Mouse (Mus musculus) hindbrain, embryonic 11.5 days (tissue): ENCODE measurements around the gene Scfd2. TPM values are rescaled to one million over a fixed set of nuclear protein-coding genes. Genes with fewer than 3 reads are reported as not detected.
A peak's percentile ranks its signal among the peaks of the same experiment; 100 is the strongest.

Experiments used
- ATAC-seq: fragments of 200-750 bp; cut with Nextera tagmentation; 2 replicates; pipeline ENCODE4 v1.8.0; 2017; ENCODE audit warnings: mild to moderate bottlenecking, moderate TSS enrichment, moderate library complexity; ENCODE audit not compliant: low FRiP score
- DNase-seq: peaks from one replicate; pipeline ENCODE4 v3.0.0-alpha.2; 2015; ENCODE audit warnings: low spot score
- H3K27ac ChIP-seq: fragments of 300-500 bp; sonication (generic); 2 replicates; pipeline ENCODE4 v1.5.1; 2014; ENCODE audit warnings: mild to moderate bottlenecking, low read depth, low read length
- H3K27me3 ChIP-seq: fragments of 300-500 bp; sonication (generic); 2 replicates; pipeline ENCODE4 v1.6.1; 2014; ENCODE audit warnings: mild to moderate bottlenecking, low read length, moderate library complexity, mixed read lengths; ENCODE audit not compliant: control insufficient read depth, insufficient read depth
- H3K36me3 ChIP-seq: fragments of 300-500 bp; sonication (generic); 2 replicates; pipeline ENCODE4 v1.6.1; 2014; ENCODE audit warnings: mild to moderate bottlenecking, low read length, moderate library complexity, mixed read lengths; ENCODE audit not compliant: control insufficient read depth, insufficient read depth
- H3K4me1 ChIP-seq: fragments of 300-500 bp; sonication (generic); replicated peaks from 2 replicates; pipeline ENCODE4 v1.6.1; 2014; ENCODE audit warnings: low read length, mixed read lengths; ENCODE audit not compliant: control insufficient read depth, insufficient read depth
- H3K4me2 ChIP-seq: fragments of 300-500 bp; sonication (generic); replicated peaks from 2 replicates; pipeline ENCODE4 v1.6.1; 2014; ENCODE audit warnings: mild to moderate bottlenecking, low read depth, low read length
- H3K4me3 ChIP-seq: fragments of 300-500 bp; sonication (generic); 2 replicates; pipeline ENCODE4 v1.5.1; 2014; ENCODE audit warnings: low read depth, low read length
- H3K9ac ChIP-seq: fragments of 300-500 bp; sonication (generic); 2 replicates; pipeline ENCODE4 v1.6.1; 2014; ENCODE audit warnings: low read depth, low read length
- H3K9me3 ChIP-seq: fragments of 300-500 bp; sonication (generic); 2 replicates; pipeline ENCODE4 v1.6.1; 2016; ENCODE audit warnings: low read length; ENCODE audit not compliant: control insufficient read depth
- WGBS: fragments of 180-500 bp; shearing (Covaris S2); extraction: QIAGEN DNeasy Blood & Tissue Kit; methylation state at CpG from one replicate; pipeline ENCODE4 v1.1.7; 2014; 5-methylcytosine and 5-hydroxymethylcytosine counted together
- polyA plus RNA-seq: library from polyadenylated mRNA; unstranded; fragments of >200 nt; fragmentation: Nextera tagmentation; extraction: Ambion mirVana; gene quantifications from 2 replicates; pipeline ENCODE4 v1.2.1, GENCODE M21; 2014

The Scfd2 gene
- polyA plus RNA-seq, 1 experiment from 2014 or later = 17.2 TPM

GRCm38 (mm10) chr5:74265151-74265550 lies 266.4 kb downstream of the Scfd2 start:
- Histone ChIP-seq H3K9ac (no peak overlapping the region), H3K27ac (no peak overlapping the region)
- 46% methylated on average over 6 of the region's 6 CpGs for WGBS

GRCm38 (mm10) chr5:74264541-74264940 lies 267.0 kb downstream of the Scfd2 start:
- ATAC-seq (no peak), DNase-seq (no peak)
- Histone ChIP-seq H3K36me3 (no peaks in the 10 kb centered on the region), H3K27ac (no peak overlapping the region), H3K4me2 (no peak overlapping the region), H3K9ac (no peak overlapping the region), H3K4me1 (peaks cover 7% of the 10 kb centered on the region), H3K4me3 (no peak overlapping the region), H3K27me3 (no peaks in the 10 kb centered on the region), H3K9me3 (no peaks in the 10 kb centered on the region)
- 81% methylated on average over 4 of the region's 4 CpGs for WGBS

More at GRCm38 (mm10) chr5:74265151-74265550, 266.4 kb downstream of the Scfd2 start:
- no peaks in the 10 kb centered on the region for H3K36me3 ChIP-seq
- H3K27me3 ChIP-seq = no peaks in the 10 kb centered on the region
- H3K4me1 ChIP-seq = peaks cover 7% of the 10 kb centered on the region
- H3K9me3 ChIP-seq = no peaks in the 10 kb centered on the region
- H3K4me3 ChIP-seq = no peak overlapping the region
- no peak for DNase-seq
- H3K4me2 ChIP-seq = no peak overlapping the region
- ATAC-seq = no peak

- 0 out of 2 replicates have a peak overlapping the region, but pooled peaks have one; percentile 3 for H3K27ac ChIP-seq
- no peak overlapping the region for H3K4me2 ChIP-seq
- DNase-seq (no peak), ATAC-seq (no peak)
- no peaks in the 10 kb centered on the region for H3K9me3 ChIP-seq
- H3K9ac ChIP-seq = no peak overlapping the region
- H3K27me3 ChIP-seq = no peaks in the 10 kb centered on the region
- WGBS = 61% methylated on average over 6 of the region's 6 CpGs
- peaks cover 7% of the 10 kb centered on the region for H3K4me1 ChIP-seq
- H3K36me3 ChIP-seq = no peaks in the 10 kb centered on the region
- H3K4me3 ChIP-seq = no peak overlapping the region
Measured at GRCm38 (mm10) chr5:74261016-74261415, 270.5 kb downstream of the Scfd2 start.

GRCm38 (mm10) chr5:74260378-74260809 lies 271.2 kb downstream of the Scfd2 start:
- 46% methylated on average over 9 of the region's 9 CpGs for WGBS
- no peak for ATAC-seq

GRCm38 (mm10) chr5:74256705-74257104 lies 274.9 kb downstream of the Scfd2 start:
- 82% methylated on average over 4 of the region's 4 CpGs for WGBS
- DNase-seq = no peak
- ATAC-seq = no peak
- Histone ChIP-seq H3K36me3 (no peaks in the 10 kb centered on the region), H3K9ac (no peak overlapping the region), H3K27ac (no peak overlapping the region), H3K9me3 (no peaks in the 10 kb centered on the region), H3K4me3 (no peak overlapping the region), H3K27me3 (0 out of 2 replicates have a peak, but pooled peaks cover 3% of the 10 kb centered on the region), H3K4me1 (no peaks in the 10 kb centered on the region; the same call in 1 of the 2 replicates), H3K4me2 (no peak overlapping the region)

More at GRCm38 (mm10) chr5:74260378-74260809, 271.2 kb downstream of the Scfd2 start:
- Histone ChIP-seq H3K9ac (no peak overlapping the region), H3K27me3 (no peaks in the 10 kb centered on the region), H3K4me3 (no peak overlapping the region), H3K36me3 (no peaks in the 10 kb centered on the region), H3K4me1 (peaks cover 1% of the 10 kb centered on the region; the same call in 1 of the 2 replicates), H3K4me2 (no peak overlapping the region), H3K9me3 (no peaks in the 10 kb centered on the region), H3K27ac (no peak overlapping the region)
- peak; percentile 33 for DNase-seq

- ATAC-seq (no peak), DNase-seq (no peak)
- no peaks in the 10 kb centered on the region for H3K9me3 ChIP-seq
- H3K4me2 ChIP-seq = no peak overlapping the region
- 0 out of 2 replicates have a peak, but pooled peaks cover 3% of the 10 kb centered on the region for H3K27me3 ChIP-seq
- H3K36me3 ChIP-seq = no peaks in the 10 kb centered on the region
- H3K27ac ChIP-seq = no peak overlapping the region
- H3K4me3 ChIP-seq = no peak overlapping the region
- WGBS = 75% methylated on average over 1 of the region's 1 CpGs
- H3K4me1 ChIP-seq = no peaks in the 10 kb centered on the region
- H3K9ac ChIP-seq = no peak overlapping the region
Measured at GRCm38 (mm10) chr5:74254996-74255395, 276.6 kb downstream of the Scfd2 start.

- Histone ChIP-seq H3K36me3 (no peaks in the 10 kb centered on the region), H3K27me3 (0 out of 2 replicates have a peak, but pooled peaks cover 3% of the 10 kb centered on the region), H3K9me3 (no peaks in the 10 kb centered on the region), H3K4me3 (no peak overlapping the region), H3K4me1 (no peaks in the 10 kb centered on the region), H3K27ac (no peak overlapping the region), H3K9ac (no peak overlapping the region), H3K4me2 (no peak overlapping the region)
- ATAC-seq (no peak), DNase-seq (no peak)
- 68% methylated on average over 7 of the region's 7 CpGs for WGBS
Measured at GRCm38 (mm10) chr5:74253724-74254328, 277.7 kb downstream of the Scfd2 start.

GRCm38 (mm10) chr5:74252672-74253286 lies 278.8 kb downstream of the Scfd2 start:
- Histone ChIP-seq H3K36me3 (no peaks in the 10 kb centered on the region), H3K27ac (no peak overlapping the region), H3K9ac (no peak overlapping the region), H3K4me1 (no peaks in the 10 kb centered on the region), H3K4me2 (no peak overlapping the region), H3K4me3 (no peak overlapping the region), H3K9me3 (no peaks in the 10 kb centered on the region), H3K27me3 (0 out of 2 replicates have a peak, but pooled peaks cover 3% of the 10 kb centered on the region)
- WGBS = 83% methylated on average over 6 of the region's 6 CpGs
- DNase-seq (no peak), ATAC-seq (no peak)

GRCm38 (mm10) chr5:74250947-74251346 lies 280.6 kb downstream of the Scfd2 start:
- Histone ChIP-seq H3K9me3 (no peaks in the 10 kb centered on the region), H3K4me3 (no peak overlapping the region), H3K27ac (no peak overlapping the region), H3K4me1 (no peaks in the 10 kb centered on the region), H3K9ac (no peak overlapping the region), H3K27me3 (0 out of 2 replicates have a peak, but pooled peaks cover 3% of the 10 kb centered on the region), H3K36me3 (no peaks in the 10 kb centered on the region), H3K4me2 (no peak overlapping the region)
- DNase-seq = no peak
- 71% methylated on average over 2 of the region's 2 CpGs for WGBS
- ATAC-seq = no peak
